Mouse (Mus musculus) lung, embryonic 16.5 days (tissue): ENCODE results near the gene Spock2. TPM values are rescaled to one million over a fixed set of nuclear protein-coding genes. Genes with fewer than 3 reads are reported as not detected.

ENCODE experiments used
- ATAC-seq: fragments of 200-750 bp; cut with Nextera tagmentation; 2 replicates; pipeline ENCODE4 v1.8.0; 2017; ENCODE audit warnings: low read depth, mild to moderate bottlenecking, moderate library complexity
- H3K27ac ChIP-seq: fragments of 300-500 bp; sonication (generic); 2 replicates; pipeline ENCODE4 v1.5.1; 2014; ENCODE audit warnings: mild to moderate bottlenecking, control low read depth, low read length
- H3K27me3 ChIP-seq: fragments of 300-500 bp; sonication (generic); 2 replicates; pipeline ENCODE4 v1.6.1; 2014; ENCODE audit warnings: low read depth, low read length, mixed read lengths; ENCODE audit not compliant: control insufficient read depth, insufficient read depth
- H3K36me3 ChIP-seq: fragments of 300-500 bp; sonication (generic); 2 replicates; pipeline ENCODE4 v1.6.1; 2014; ENCODE audit warnings: low read length; ENCODE audit not compliant: control insufficient read depth, insufficient read depth
- H3K4me1 ChIP-seq: fragments of 300-500 bp; sonication (generic); replicated peaks from 2 replicates; pipeline ENCODE4 v1.6.1; 2014; ENCODE audit warnings: low read length, mixed read lengths; ENCODE audit not compliant: control insufficient read depth, insufficient read depth
- H3K4me2 ChIP-seq: fragments of 300-500 bp; sonication (generic); 2 replicates; pipeline ENCODE4 v1.6.1; 2014; ENCODE audit warnings: low read depth, low read length, control low read depth
- H3K4me3 ChIP-seq: fragments of 300-500 bp; sonication (generic); 2 replicates; pipeline ENCODE4 v1.5.1; 2014; ENCODE audit warnings: mild to moderate bottlenecking, low read length, control low read depth
- H3K9ac ChIP-seq: fragments of 300-500 bp; sonication (generic); 2 replicates; pipeline ENCODE4 v1.6.1; 2014; ENCODE audit warnings: low read length, control low read depth
- H3K9me3 ChIP-seq: fragments of 300-500 bp; sonication (generic); 2 replicates; pipeline ENCODE4 v1.6.1; 2016; ENCODE audit warnings: low read length; ENCODE audit not compliant: control insufficient read depth
- WGBS: fragments of 180-500 bp; shearing (Covaris S2); extraction: QIAGEN DNeasy Blood & Tissue Kit; methylation state at CpG from one replicate; pipeline ENCODE4 v1.1.7; 2014; 5-methylcytosine and 5-hydroxymethylcytosine counted together
- polyA plus RNA-seq: library from polyadenylated mRNA; unstranded; fragments of >200 nt; fragmentation: Nextera tagmentation; extraction: Ambion mirVana; gene quantifications from 2 replicates; pipeline ENCODE4 v1.2.1, GENCODE M21; 2015

Spock2 gene
- 4.4 and 4.7 TPM in 2 replicates for polyA plus RNA-seq

GRCm38 (mm10) chr10:60106146-60106530 is at the start of gene Spock2:
TSS of gene Spock2 (plus strand) at chr10:60106219.
- Histone ChIP-seq H3K4me1 (peaks cover 12% of the 10 kb centered on the region), H3K9ac (peak within 1 kb of the TSS; percentile 68), H3K27me3 (peaks cover 50% of the 10 kb centered on the region), H3K27ac (no peak within 1 kb of the TSS), H3K4me3 (peak within 1 kb of the TSS; percentile 56), H3K4me2 (peak within 1 kb of the TSS; percentile 99), H3K9me3 (no peaks in the 10 kb centered on the region), H3K36me3 (no peaks in the 10 kb centered on the region)
- ATAC-seq, result peak; percentile 46
- WGBS, result 0% methylated on average over 22 of the region's 22 CpGs

DNA sequence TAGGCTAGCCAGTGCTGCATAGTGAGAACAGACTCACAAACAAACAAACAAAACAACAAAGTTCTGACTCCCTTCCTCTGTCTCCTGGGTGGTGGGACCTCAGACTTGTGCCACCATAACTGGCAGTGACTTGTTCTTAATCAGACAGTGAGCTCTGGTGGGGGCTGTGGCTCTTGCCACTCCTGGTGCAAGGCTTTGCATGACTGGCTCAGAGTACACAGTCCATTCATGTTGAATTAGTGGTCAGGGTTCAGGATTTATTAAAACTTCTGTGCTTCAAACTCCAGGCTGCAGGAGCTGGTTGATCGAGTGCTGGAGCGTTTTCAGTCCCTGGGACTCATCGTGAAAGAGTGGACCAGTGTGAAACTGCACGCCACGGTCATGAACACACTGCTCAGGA is 43.8 kb upstream of the Spock2 start:
- no peak for ATAC-seq
- Histone ChIP-seq H3K4me2 (no peak overlapping the region), H3K9ac (no peak overlapping the region), H3K27ac (no peak overlapping the region), H3K27me3 (no peaks in the 10 kb centered on the region), H3K4me3 (no peak overlapping the region), H3K36me3 (no peaks in the 10 kb centered on the region), H3K9me3 (peaks cover 3% of the 10 kb centered on the region; the same call in 1 of the 2 replicates), H3K4me1 (no peaks in the 10 kb centered on the region)
- 89% methylated on average over 5 of the region's 5 CpGs for WGBS

DNA sequence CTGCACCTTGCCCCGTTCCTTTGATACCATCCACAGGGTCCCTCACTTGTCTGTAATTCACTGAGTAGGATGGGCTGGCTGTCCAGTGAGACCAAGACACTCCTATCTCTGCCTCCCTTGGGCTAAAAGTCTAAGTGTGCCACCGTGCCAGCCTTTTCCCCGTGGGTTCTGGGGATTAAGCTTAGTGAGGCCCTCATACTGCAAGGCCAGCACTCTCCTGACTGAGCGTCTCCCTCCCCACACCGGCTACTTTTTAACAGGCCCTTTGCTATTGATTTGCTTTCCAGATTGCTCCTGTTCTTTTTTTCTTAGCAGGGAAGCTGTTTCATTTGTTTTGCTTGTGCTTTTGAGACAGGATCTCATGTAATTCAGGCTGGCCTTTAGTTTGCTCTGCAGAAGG is 43.1 kb upstream of the Spock2 start:
- ATAC-seq, result no peak
- H3K9me3 ChIP-seq, result no peaks in the 10 kb centered on the region
- 54% methylated on average over 5 of the region's 5 CpGs for WGBS
- H3K4me1 ChIP-seq, result no peaks in the 10 kb centered on the region
- H3K4me3 ChIP-seq, result no peak overlapping the region
- no peak overlapping the region for H3K9ac ChIP-seq
- no peak overlapping the region for H3K4me2 ChIP-seq
- H3K27me3 ChIP-seq, result no peaks in the 10 kb centered on the region
- H3K36me3 ChIP-seq, result no peaks in the 10 kb centered on the region
- H3K27ac ChIP-seq, result no peak overlapping the region

- 0 out of 2 replicates have a peak, but pooled peaks have one; percentile 26 for ATAC-seq
- no peak overlapping the region for H3K9ac ChIP-seq
- H3K27ac ChIP-seq, result no peak overlapping the region
- H3K9me3 ChIP-seq, result no peaks in the 10 kb centered on the region
- 73% methylated on average over 3 of the region's 3 CpGs for WGBS
- no peak overlapping the region for H3K4me2 ChIP-seq
- H3K4me1 ChIP-seq, result no peaks in the 10 kb centered on the region
- no peaks in the 10 kb centered on the region for H3K27me3 ChIP-seq
- no peaks in the 10 kb centered on the region for H3K36me3 ChIP-seq
- no peak overlapping the region for H3K4me3 ChIP-seq
Measured at GRCm38 (mm10) chr10:60066524-60066923, 39.5 kb upstream of the Spock2 start.

- no peak for ATAC-seq
- WGBS, result 83% methylated on average over 1 of the region's 1 CpGs
- Histone ChIP-seq H3K4me1 (peaks cover 13% of the 10 kb centered on the region), H3K4me3 (no peak overlapping the region), H3K27ac (no peak overlapping the region), H3K4me2 (no peak overlapping the region), H3K9ac (no peak overlapping the region), H3K36me3 (no peaks in the 10 kb centered on the region), H3K27me3 (no peaks in the 10 kb centered on the region), H3K9me3 (no peaks in the 10 kb centered on the region)
Measured at GRCm38 (mm10) chr10:60075159-60075558, 30.9 kb upstream of the Spock2 start.

DNA sequence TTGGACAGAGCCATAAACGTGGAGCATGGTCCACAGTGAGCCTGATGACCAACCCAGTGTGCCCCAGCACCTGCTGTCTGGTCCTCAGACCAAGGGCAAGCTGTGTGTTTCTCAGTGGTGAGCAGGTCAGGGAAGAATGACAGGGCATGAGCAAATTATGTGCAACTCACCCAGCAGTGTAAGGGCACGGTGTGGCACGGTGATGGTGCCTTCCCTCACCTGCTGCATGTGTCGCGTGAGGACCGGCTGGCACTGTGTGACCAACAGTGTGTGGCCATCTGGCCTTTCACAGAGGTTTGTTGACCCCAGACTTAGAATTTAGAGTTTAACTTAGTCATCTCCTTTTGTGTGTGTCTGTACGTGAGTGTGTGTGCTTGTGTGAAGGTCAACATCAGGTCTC is 28.8 kb upstream of the Spock2 start:
- H3K4me3 ChIP-seq, result no peak overlapping the region
- no peak overlapping the region for H3K9ac ChIP-seq
- no peak for ATAC-seq
- no peak overlapping the region for H3K4me2 ChIP-seq
- no peak overlapping the region for H3K27ac ChIP-seq
- no peaks in the 10 kb centered on the region for H3K27me3 ChIP-seq
- no peaks in the 10 kb centered on the region for H3K36me3 ChIP-seq
- WGBS, result 90% methylated on average over 7 of the region's 7 CpGs
- H3K4me1 ChIP-seq, result peaks cover 28% of the 10 kb centered on the region
- H3K9me3 ChIP-seq, result no peaks in the 10 kb centered on the region

- WGBS, result 46% methylated on average over 18 of the region's 18 CpGs
- Histone ChIP-seq H3K4me3 (no peak overlapping the region), H3K27me3 (no peaks in the 10 kb centered on the region), H3K9me3 (no peaks in the 10 kb centered on the region), H3K27ac (no peak overlapping the region), H3K4me1 (peaks cover 28% of the 10 kb centered on the region), H3K36me3 (no peaks in the 10 kb centered on the region), H3K9ac (no peak overlapping the region), H3K4me2 (no peak overlapping the region)
- peak; percentile 53 for ATAC-seq
Measured at GRCm38 (mm10) chr10:60077736-60078560, 28.1 kb upstream of the Spock2 start.

DNA sequence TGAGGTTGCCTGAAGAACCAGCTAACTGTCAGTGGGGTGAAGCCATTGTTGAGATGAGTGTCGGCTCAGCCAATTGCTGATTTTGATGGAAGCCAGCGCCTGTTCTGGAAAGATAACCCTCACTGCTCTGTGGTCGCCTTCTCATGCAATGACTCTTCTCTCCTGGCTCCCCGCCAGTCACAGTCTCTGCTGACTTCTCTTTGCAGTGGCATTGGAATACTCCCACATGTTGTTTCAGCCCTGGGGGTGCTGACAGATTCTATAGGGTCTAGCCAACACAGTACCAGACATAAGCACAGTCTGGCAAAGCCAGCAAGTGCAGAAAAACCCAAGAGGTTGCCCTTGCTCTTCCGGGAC is 27.5 kb upstream of the Spock2 start:
- Histone ChIP-seq H3K9me3 (no peaks in the 10 kb centered on the region), H3K36me3 (no peaks in the 10 kb centered on the region), H3K4me2 (no peak overlapping the region), H3K27ac (no peak overlapping the region), H3K27me3 (no peaks in the 10 kb centered on the region), H3K9ac (no peak overlapping the region), H3K4me1 (peaks cover 28% of the 10 kb centered on the region), H3K4me3 (no peak overlapping the region)
- 41% methylated on average over 5 of the region's 5 CpGs for WGBS
- peak; percentile 86 for ATAC-seq

GRCm38 (mm10) chr10:60080171-60080570 is 25.8 kb upstream of the Spock2 start:
- no peak overlapping the region for H3K9ac ChIP-seq
- ATAC-seq, result peak; percentile 15; the same call in 1 of the 2 replicates
- H3K27ac ChIP-seq, result no peak overlapping the region
- H3K4me1 ChIP-seq, result peaks cover 28% of the 10 kb centered on the region
- 50% methylated on average over 3 of the region's 3 CpGs for WGBS
- no peak overlapping the region for H3K4me2 ChIP-seq
- H3K4me3 ChIP-seq, result no peak overlapping the region
- H3K27me3 ChIP-seq, result no peaks in the 10 kb centered on the region
- no peaks in the 10 kb centered on the region for H3K9me3 ChIP-seq
- no peaks in the 10 kb centered on the region for H3K36me3 ChIP-seq
